In the genomic region with DNA sequence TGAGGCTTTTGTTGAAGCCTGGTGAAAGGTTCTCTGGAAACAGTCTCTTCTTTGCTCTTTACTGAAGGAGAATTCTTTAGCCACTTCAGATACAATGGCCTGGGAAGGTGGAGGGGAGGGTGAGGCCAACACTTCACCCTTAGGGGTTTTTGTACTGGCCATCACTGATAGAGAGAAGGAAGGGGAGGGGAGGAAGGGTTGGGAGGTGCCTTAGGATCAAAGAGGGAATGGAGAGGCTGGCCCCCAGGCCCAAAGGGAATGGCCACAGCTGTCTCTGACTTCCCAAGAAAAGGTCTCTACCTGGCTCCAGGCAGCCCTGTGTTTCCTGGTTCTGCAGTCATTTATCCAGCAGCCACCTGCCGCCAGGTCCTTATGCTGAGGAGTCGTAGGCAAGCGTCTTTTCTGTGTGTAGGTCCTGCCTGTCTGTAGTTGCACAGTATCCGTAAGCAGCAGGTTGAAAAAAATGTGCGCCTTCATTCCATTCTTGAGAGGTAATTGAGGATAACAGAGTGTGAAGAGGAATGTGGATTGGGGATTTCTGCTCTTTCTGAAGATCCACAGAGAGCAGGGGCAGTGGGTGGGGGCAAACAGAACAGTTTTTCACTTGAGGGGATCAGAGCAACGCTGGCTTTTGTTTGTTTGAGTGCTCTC, we compare ENCODE assay signal across 12 mouse cellular contexts. TPM values are rescaled to one million over a fixed set of nuclear protein-coding genes. Genes with fewer than 3 reads are reported as not detected.
A peak's percentile ranks its signal among the peaks of the same experiment; 100 is the strongest.
DNase-seq lines count a peak whose midpoint lies in the region; ATAC-seq and TF ChIP-seq lines count a peak whose summit lies in the region.
"Had no signal": no experiment of that assay in that cellular context is flagged by ENCODE, and none has a peak within 500 bp of the region (broad histone marks: within the 10 kb centered on the region; RNA-seq: fewer than 3 reads in every experiment).

No protein-coding gene starts in this region.

- H3K27ac ChIP-seq in hindbrain, embryonic 10.5 days: peak overlapping the region; percentile 40; the same call in 1 of the 2 replicates
- H3K27ac ChIP-seq in hindbrain, embryonic 16.5 days (ENCODE audit: low read depth, low read length): no peak overlapping the region
- H3K27ac ChIP-seq in ES-Bruce4 (ENCODE audit: insufficient read depth, low read length): peak overlapping the region; percentile 48
- no peak overlapping the region for H3K27ac ChIP-seq in liver, postnatal 0 days (ENCODE audit: low read depth)
- H3K27ac ChIP-seq: limb, embryonic 15.5 days had no signal

- H3K9me3 ChIP-seq in hindbrain, embryonic 10.5 days: no peaks in the 10 kb centered on the region
- no peaks in the 10 kb centered on the region for H3K9me3 ChIP-seq in hindbrain, embryonic 16.5 days (ENCODE audit: control insufficient read depth, low read length)
- no peaks in the 10 kb centered on the region for H3K9me3 ChIP-seq in ES-Bruce4 (replicated peaks; ENCODE audit: control insufficient read depth, insufficient read depth, low read length, poor library complexity, severe bottlenecking)
- H3K9me3 ChIP-seq in liver, postnatal 0 days (ENCODE audit: low read length): no peaks in the 10 kb centered on the region
- H3K9me3 ChIP-seq: limb, embryonic 15.5 days had no signal

- 29% methylated on average over 6 of the region's 6 CpGs for WGBS in hindbrain, embryonic 10.5 days
- 25% methylated on average over 6 of the region's 6 CpGs for WGBS in hindbrain, embryonic 16.5 days
- WGBS in lung, adult 2 months: 59% methylated on average over 6 of the region's 6 CpGs
- 70% methylated on average over 6 of the region's 6 CpGs for WGBS in liver, postnatal 0 days (ENCODE audit: insufficient replicate concordance)

- no peak for TF ChIP-seq POLR2A in ES-Bruce4 (IDR thresholded peaks at IDR 0.05; ENCODE audit: insufficient read depth, low read length)
- peak; percentile 42; the same call in 1 of the 2 replicates for TF ChIP-seq POLR2A in lung, adult 2 months (IDR thresholded peaks at IDR 0.05; ENCODE audit: borderline replicate concordance, extremely low read depth, low read depth, low read length)

- no peak for ATAC-seq in hindbrain, embryonic 16.5 days
- no peak for ATAC-seq in liver, postnatal 0 days

- no peak overlapping the region for H3K4me2 ChIP-seq in hindbrain, embryonic 16.5 days (ENCODE audit: low read length)
- no peak overlapping the region for H3K4me2 ChIP-seq in liver, postnatal 0 days (ENCODE audit: low read depth, low read length)

- no peak for TF ChIP-seq CTCF in ES-Bruce4 (IDR thresholded peaks at IDR 0.05; ENCODE audit: low read depth, low read length)
- no peak for TF ChIP-seq CTCF in lung, adult 2 months (IDR thresholded peaks at IDR 0.05; ENCODE audit: insufficient read depth, low read length)
- TF ChIP-seq CTCF in liver, postnatal 0 days (IDR thresholded peaks at IDR 0.05; ENCODE audit: low read depth): no peak

- TF ChIP-seq EP300 in ES-Bruce4 (IDR thresholded peaks at IDR 0.05; ENCODE audit: insufficient read depth, low read depth, low read length): peak; percentile 75
- no peak for TF ChIP-seq EP300 in liver, postnatal 0 days (IDR thresholded peaks at IDR 0.05; ENCODE audit: low read depth)

- H3K9ac ChIP-seq in hindbrain, embryonic 16.5 days (ENCODE audit: low read depth, low read length): no peak overlapping the region
- no peak overlapping the region for H3K9ac ChIP-seq in ES-Bruce4 (ENCODE audit: low read depth, poor library complexity, severe bottlenecking)
- H3K9ac ChIP-seq in liver, postnatal 0 days (replicated peaks): no peak overlapping the region
- H3K9ac ChIP-seq: limb, embryonic 15.5 days had no signal

- no peaks in the 10 kb centered on the region for H3K36me3 ChIP-seq in hindbrain, embryonic 10.5 days
- H3K36me3 ChIP-seq in hindbrain, embryonic 16.5 days (ENCODE audit: control insufficient read depth, insufficient read depth, low read length): no peaks in the 10 kb centered on the region
- H3K36me3 ChIP-seq in ES-Bruce4 (ENCODE audit: control insufficient read depth, insufficient read depth, low read length, poor library complexity, severe bottlenecking): no peaks in the 10 kb centered on the region
- H3K36me3 ChIP-seq in liver, postnatal 0 days (replicated peaks; ENCODE audit: insufficient read depth, low read length): no peaks in the 10 kb centered on the region
- H3K36me3 ChIP-seq: limb, embryonic 15.5 days had no signal

- peaks cover 52% of the 10 kb centered on the region for H3K27me3 ChIP-seq in hindbrain, embryonic 10.5 days (ENCODE audit: insufficient read depth, poor library complexity, severe bottlenecking)
- peaks cover 11% of the 10 kb centered on the region for H3K27me3 ChIP-seq in hindbrain, embryonic 16.5 days (replicated peaks; ENCODE audit: control insufficient read depth, insufficient read depth, low read length)
- no peaks in the 10 kb centered on the region for H3K27me3 ChIP-seq in ES-Bruce4 (ENCODE audit: control insufficient read depth, insufficient read depth, low read length, poor library complexity, severe bottlenecking)
- 0 out of 2 replicates have a peak, but pooled peaks cover 8% of the 10 kb centered on the region for H3K27me3 ChIP-seq in liver, postnatal 0 days (ENCODE audit: insufficient read depth, low read length)

- H3K4me3 ChIP-seq in hindbrain, embryonic 10.5 days: peak overlapping the region; percentile 21; the same call in 1 of the 2 replicates
- H3K4me3 ChIP-seq in hindbrain, embryonic 16.5 days (ENCODE audit: low read length): no peak overlapping the region
- H3K4me3 ChIP-seq in ES-Bruce4 (ENCODE audit: low read depth, low read length): no peak overlapping the region
- H3K4me3 ChIP-seq in lung, adult 2 months (replicated peaks; ENCODE audit: extremely low read depth, low read depth, low read length): peak overlapping the region; percentile 75
- H3K4me3 ChIP-seq in liver, postnatal 0 days (ENCODE audit: low read depth, low read length): no peak overlapping the region

- peaks cover 34% of the 10 kb centered on the region for H3K4me1 ChIP-seq in hindbrain, embryonic 10.5 days (replicated peaks)
- peaks cover 7% of the 10 kb centered on the region for H3K4me1 ChIP-seq in hindbrain, embryonic 16.5 days (ENCODE audit: control insufficient read depth, insufficient read depth, low read depth, low read length)
- H3K4me1 ChIP-seq in ES-Bruce4 (ENCODE audit: control insufficient read depth, insufficient read depth, low read length): peaks cover 8% of the 10 kb centered on the region
- no peaks in the 10 kb centered on the region for H3K4me1 ChIP-seq in lung, adult 2 months (ENCODE audit: control insufficient read depth, insufficient read depth, low read length)
- peaks cover 7% of the 10 kb centered on the region; the same call in 1 of the 2 replicates for H3K4me1 ChIP-seq in liver, postnatal 0 days (ENCODE audit: insufficient read depth)

- no peak for DNase-seq in hindbrain, embryonic 10.5 days (ENCODE audit: low spot score)
- DNase-seq in 3T3-L1 (ENCODE audit: low read depth, low spot score): peak; percentile 43
- DNase-seq in lung, adult 2 months: no peak
- no peak for DNase-seq in liver, postnatal 0 days
- no peak for DNase-seq in thymus, postnatal 36 days
- DNase-seq in urinary bladder, adult 18-20 months (ENCODE audit: low spot score in 2 of 2): no peak
- DNase-seq: adrenal gland, postnatal 36 days; cerebellum, adult 9-11 months; gastrocnemius, postnatal 25 days had no signal

RNA-seq across cellular contexts. Expression of gene Gprc5a, which starts 1.5 kb away (rescaled TPM):
- 3.2 and 3.5 TPM in 2 replicates for polyA plus RNA-seq in hindbrain, embryonic 10.5 days (2016; fragmentation: Nextera tagmentation; extraction: Ambion mirVana)
- 0.24 and 0.28 TPM in 2 replicates for polyA plus RNA-seq in hindbrain, embryonic 16.5 days (2015; fragmentation: Nextera tagmentation; extraction: Ambion mirVana)
- 46.0 and 48.4 TPM in 2 replicates for polyA plus RNA-seq in ES-Bruce4 (2011; ENCODE audit: insufficient read depth, insufficient read length, low read depth, missing spikeins)
- 281 and 352 TPM in 2 replicates for polyA plus RNA-seq in lung, adult 2 months (2012; rRNA removed)
- 0.21 and 0.32 TPM in 2 replicates for polyA plus RNA-seq in liver, postnatal 0 days (2015; fragmentation: Nextera tagmentation; extraction: Ambion mirVana)

RNA-seq across cellular contexts. Expression of gene Gprc5d, which starts 51.2 kb away (rescaled TPM):
- not detected in 2 replicates for polyA plus RNA-seq in hindbrain, embryonic 10.5 days (2016; fragmentation: Nextera tagmentation; extraction: Ambion mirVana)
- polyA plus RNA-seq in hindbrain, embryonic 16.5 days (2015; fragmentation: Nextera tagmentation; extraction: Ambion mirVana): not detected in 2 replicates
- not detected in 2 replicates for polyA plus RNA-seq in ES-Bruce4 (2011; ENCODE audit: insufficient read depth, insufficient read length, low read depth, missing spikeins)
- polyA plus RNA-seq in lung, adult 2 months (2012; rRNA removed): 0.17 TPM in 1 of 2 replicates, not detected in the other
- 0.11 and 0.13 TPM in 2 replicates for polyA plus RNA-seq in liver, postnatal 0 days (2015; fragmentation: Nextera tagmentation; extraction: Ambion mirVana)
- polyA plus RNA-seq: limb, embryonic 15.5 days had no signal

RNA-seq across cellular contexts. Expression of gene Ddx47, which starts 55.5 kb away (rescaled TPM):
- 96.1 and 106 TPM in 2 replicates for polyA plus RNA-seq in hindbrain, embryonic 10.5 days (2016; fragmentation: Nextera tagmentation; extraction: Ambion mirVana)
- 74.2 and 78.7 TPM in 2 replicates for polyA plus RNA-seq in hindbrain, embryonic 16.5 days (2015; fragmentation: Nextera tagmentation; extraction: Ambion mirVana)
- 114 and 123 TPM in 2 replicates for polyA plus RNA-seq in ES-Bruce4 (2011; ENCODE audit: insufficient read depth, insufficient read length, low read depth, missing spikeins)
- polyA plus RNA-seq in lung, adult 2 months (2012; rRNA removed): 35.8 and 55.7 TPM in 2 replicates
- 32.5 and 34.8 TPM in 2 replicates for polyA plus RNA-seq in liver, postnatal 0 days (2015; fragmentation: Nextera tagmentation; extraction: Ambion mirVana)

Comparison
In these comparisons a context has a peak if more than half of its experiments do, and no peak if none do; other contexts are left out.
1. H3K27ac ChIP-seq: peak in hindbrain, embryonic 10.5 days (single experiment) and ES-Bruce4 (single experiment); none in hindbrain, embryonic 16.5 days (single experiment) and liver, postnatal 0 days (single experiment).
2. H3K4me3 ChIP-seq: peak in hindbrain, embryonic 10.5 days (single experiment) and lung, adult 2 months (single experiment); none in hindbrain, embryonic 16.5 days (single experiment), ES-Bruce4 (single experiment) and liver, postnatal 0 days (single experiment).
3. RNA of gene Gprc5a, which starts 1.5 kb away (polyA plus RNA-seq): 281 to 352 TPM in lung, adult 2 months and 46.0 to 48.4 TPM in ES-Bruce4; 3.2 to 3.5 TPM in hindbrain, embryonic 10.5 days, 0.24 to 0.28 TPM in hindbrain, embryonic 16.5 days and 0.21 to 0.32 TPM in liver, postnatal 0 days; every median in the first group is over 10 times any median in the second.